Mouse (Mus musculus) thymus, adult 2 months (tissue): ENCODE data around the gene Gm13088.
"Not testable (repeated sequence)": the region's sequence is repeated elsewhere in the genome, so short reads cannot be mapped to it uniquely, and the experiment has no call there.

Experiments
- CTCF ChIP-seq: fragments of 200-500 bp; IDR thresholded peaks from 2 replicates; pipeline ENCODE4 v1.5.1; 2012; ENCODE audit warnings: mild to moderate bottlenecking, control low read depth, low read length, moderate library complexity, borderline replicate concordance; ENCODE audit not compliant: control insufficient read depth, poor library complexity, insufficient read depth; ENCODE audit errors: extremely low read depth
- POLR2A ChIP-seq: fragments of 200-500 bp; IDR thresholded peaks from 2 replicates; pipeline ENCODE4 v1.6.1; 2012; ENCODE audit warnings: mild to moderate bottlenecking, low read length, control low read depth, moderate library complexity; ENCODE audit not compliant: control insufficient read depth, poor library complexity, insufficient read depth; ENCODE audit errors: extremely low read depth

DNA sequence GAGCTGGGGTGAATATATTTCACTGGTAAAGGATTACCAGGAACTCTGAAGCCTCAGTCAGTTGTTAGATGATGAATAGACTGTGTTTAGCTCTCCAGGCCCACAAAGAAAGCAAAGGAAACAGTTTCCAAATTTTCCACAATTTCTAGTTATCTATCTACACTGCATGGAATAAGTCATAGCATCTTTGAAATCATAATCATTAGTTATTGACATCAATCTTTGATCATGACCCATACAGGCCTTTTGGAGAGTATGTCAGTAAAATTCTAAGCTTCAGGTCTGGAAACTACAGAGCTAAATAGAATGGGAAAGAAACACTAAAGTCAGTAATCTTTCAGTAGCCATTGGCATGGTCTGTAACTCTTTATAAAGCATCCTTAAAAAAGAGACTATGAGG, at the start of gene Gm13088:
- TF ChIP-seq POLR2A, CTCF: not testable (repeated sequence)
